Mouse (Mus musculus) ES-Bruce4 (cell line): ENCODE data around the gene 9630041A04Rik.

Experiments used
- CTCF ChIP-seq: IDR thresholded peaks from one replicate; pipeline ENCODE4 v1.8.1; 2011; ENCODE audit warnings: low read depth, low read length
- EP300 ChIP-seq: IDR thresholded peaks from 2 replicates; pipeline ENCODE4 v1.6.1; 2011; ENCODE audit warnings: low read depth, low read length; ENCODE audit not compliant: insufficient read depth
- POLR2A ChIP-seq: IDR thresholded peaks from one replicate; pipeline ENCODE4 v1.8.1; 2011; ENCODE audit warnings: low read length; ENCODE audit not compliant: insufficient read depth

- TF ChIP-seq CTCF, result no peak
- no peak for TF ChIP-seq EP300
- TF ChIP-seq POLR2A, result no peak
Observed at GRCm38 (mm10) chr9:101875306-101875705, 13.7 kb downstream of the 9630041A04Rik start.
